Mouse (Mus musculus): ENCODE results near the gene Slc16a12.

The Slc16a12 gene

GRCm38 (mm10) chr19:34726254-34726962, 20.7 kb downstream of the Slc16a12 start:
- peak; percentile 28 for DNase-seq

- DNase-seq = no peak
Observed at GRCm38 (mm10) chr19:34725418-34725817, 21.7 kb downstream of the Slc16a12 start.

- DNase-seq = no peak
Observed at GRCm38 (mm10) chr19:34724598-34724997, 22.5 kb downstream of the Slc16a12 start.

DNA sequence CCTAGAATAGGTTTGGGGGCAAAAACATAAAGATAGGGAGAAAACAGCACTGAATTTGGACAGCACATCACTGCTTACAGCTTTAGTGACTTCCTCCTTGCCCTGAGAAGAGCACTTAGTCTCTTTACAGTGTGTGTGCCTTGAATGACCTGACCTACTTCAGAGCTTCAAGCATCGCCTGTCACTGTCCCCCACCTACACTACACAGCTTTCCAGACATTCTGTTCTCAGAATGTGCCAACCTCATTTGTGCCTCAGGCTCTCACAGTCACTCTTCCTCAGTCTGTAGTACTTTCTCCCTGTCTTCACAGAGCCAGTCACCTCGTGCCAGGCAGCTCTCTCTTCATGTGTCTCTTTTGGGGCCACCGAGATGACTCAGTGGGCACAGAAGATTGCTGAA, 24.5 kb downstream of the Slc16a12 start:
- DNase-seq = no peak

- no peak for DNase-seq
Observed at GRCm38 (mm10) chr19:34720130-34720529, 27.0 kb downstream of the Slc16a12 start.

DNA sequence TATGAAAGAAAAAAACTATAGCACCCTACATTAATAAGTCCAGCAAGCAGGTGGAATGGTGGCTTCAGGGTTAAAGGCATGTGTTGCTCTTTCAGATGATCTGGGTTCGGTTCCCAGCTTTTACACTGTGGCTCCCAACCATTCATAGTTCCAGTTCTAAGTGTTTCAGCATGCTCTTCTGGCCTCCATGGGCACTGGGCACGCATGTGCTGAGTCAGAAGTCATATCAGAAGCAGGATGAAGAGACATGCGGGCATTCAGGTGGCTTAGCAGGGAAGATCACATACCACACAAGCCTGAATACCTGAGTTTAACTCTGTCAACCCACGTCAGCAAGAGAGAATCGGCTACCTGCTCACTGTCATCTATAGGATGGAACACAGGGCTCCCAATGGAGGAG, 28.1 kb downstream of the Slc16a12 start:
- DNase-seq = no peak

GRCm38 (mm10) chr19:34718478-34718877, 28.6 kb downstream of the Slc16a12 start:
- no peak for DNase-seq

DNA sequence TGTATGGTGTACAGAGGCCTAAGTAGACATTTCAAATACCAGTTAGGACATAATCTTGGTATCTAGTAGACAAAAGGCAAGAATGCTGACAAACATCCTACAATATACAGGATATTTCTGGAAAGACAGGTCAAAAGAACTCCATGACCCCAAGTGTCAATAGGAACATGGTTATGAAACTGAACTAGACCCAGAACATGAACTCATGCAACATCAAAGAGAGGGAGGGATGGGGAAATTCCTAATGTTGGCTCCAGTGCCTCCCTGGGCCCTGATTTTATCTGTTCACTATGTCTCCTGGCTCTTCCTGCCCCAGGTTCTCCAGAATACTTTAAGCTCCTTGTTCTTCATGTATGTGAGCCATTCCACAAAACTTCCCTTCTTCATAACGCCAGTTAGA, 31.2 kb downstream of the Slc16a12 start:
- DNase-seq = no peak

- no peak for DNase-seq
Observed at GRCm38 (mm10) chr19:34714250-34714666, 32.8 kb downstream of the Slc16a12 start.

DNA sequence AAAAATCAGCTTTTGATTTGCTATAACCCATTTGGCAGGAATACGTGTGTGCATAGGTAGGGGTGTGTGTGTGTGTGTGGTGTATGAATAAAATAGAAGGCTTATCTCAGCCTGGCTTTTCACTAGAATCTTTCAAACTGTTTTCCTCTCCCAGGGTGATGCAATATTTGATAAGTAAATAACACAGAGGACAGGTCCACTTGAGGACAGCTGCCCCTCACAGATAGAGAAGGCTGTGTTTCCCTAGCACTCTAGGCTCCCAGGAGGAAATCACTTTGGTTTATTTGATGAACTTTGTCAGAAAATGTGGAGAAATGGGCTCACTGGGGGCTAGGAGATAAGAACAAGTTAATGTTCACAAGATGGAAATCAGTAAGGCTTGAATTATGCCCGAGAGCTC, 35.0 kb downstream of the Slc16a12 start:
- DNase-seq = no peak

DNA sequence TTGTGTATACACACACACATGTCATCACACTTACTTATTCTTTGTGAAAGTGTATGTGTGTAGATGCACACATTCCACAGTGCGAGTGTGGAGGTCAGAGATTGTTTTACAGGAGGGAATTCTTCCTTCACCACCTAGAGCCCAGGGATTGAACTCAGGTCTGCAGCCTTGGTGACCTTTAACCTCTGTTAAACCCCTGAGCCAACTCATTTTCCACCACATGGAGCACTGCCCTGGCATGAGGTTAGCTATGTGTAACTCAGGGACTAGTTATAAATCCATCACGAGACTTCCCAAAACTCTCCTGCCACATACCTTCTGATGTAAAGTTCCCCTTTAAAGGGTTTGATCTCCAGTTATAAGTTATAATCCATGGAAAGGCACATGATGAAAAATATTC, 38.9 kb downstream of the Slc16a12 start:
- DNase-seq = no peak

- DNase-seq = no peak
Observed at GRCm38 (mm10) chr19:34707571-34707970, 39.5 kb downstream of the Slc16a12 start.

- DNase-seq = no peak
Observed at GRCm38 (mm10) chr19:34706261-34706660, 40.8 kb downstream of the Slc16a12 start.

- no peak for DNase-seq
Observed at GRCm38 (mm10) chr19:34705141-34705540, 41.9 kb downstream of the Slc16a12 start.

- DNase-seq = no peak
Observed at GRCm38 (mm10) chr19:34699300-34699699, 47.8 kb downstream of the Slc16a12 start.

GRCm38 (mm10) chr19:34698852-34699251, 48.2 kb downstream of the Slc16a12 start:
- DNase-seq = no peak

DNA sequence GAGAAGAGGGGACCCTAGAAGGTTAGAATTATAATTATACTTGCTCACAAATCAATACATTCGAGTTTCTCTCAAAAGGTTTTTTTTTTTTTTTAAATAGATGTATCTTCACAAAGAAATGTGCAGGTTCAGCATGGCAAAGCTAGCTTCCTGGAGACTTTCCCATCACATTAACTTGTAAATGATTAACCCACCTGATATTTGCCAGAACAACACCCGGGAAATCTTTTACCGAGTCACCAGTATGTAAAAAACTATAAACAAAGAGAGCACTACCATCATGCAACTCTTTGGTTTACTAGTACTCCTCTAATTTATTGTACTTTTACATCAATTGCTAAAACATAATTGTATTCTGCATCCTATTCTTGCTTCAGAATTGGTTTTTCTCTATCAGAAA, 48.7 kb downstream of the Slc16a12 start:
- DNase-seq = no peak

DNA sequence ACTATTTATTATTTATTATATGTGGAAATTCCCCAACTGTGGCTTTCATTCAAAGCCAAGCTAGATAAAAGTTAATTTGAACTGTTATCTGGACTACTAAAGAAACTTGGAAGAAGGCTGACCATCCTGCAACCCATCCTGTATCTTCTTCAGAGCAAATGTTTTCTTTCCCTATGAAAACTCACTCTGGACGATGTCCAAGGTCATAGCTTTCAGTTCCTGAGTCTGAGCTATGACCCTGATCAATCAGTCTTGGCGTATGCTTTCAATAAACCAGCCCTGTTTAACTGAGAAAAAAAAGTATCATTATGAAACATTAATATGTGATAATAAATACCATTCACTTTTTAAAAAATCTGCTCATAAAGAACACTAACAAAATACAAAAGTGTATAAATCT, 49.6 kb downstream of the Slc16a12 start:
- no peak for DNase-seq

DNA sequence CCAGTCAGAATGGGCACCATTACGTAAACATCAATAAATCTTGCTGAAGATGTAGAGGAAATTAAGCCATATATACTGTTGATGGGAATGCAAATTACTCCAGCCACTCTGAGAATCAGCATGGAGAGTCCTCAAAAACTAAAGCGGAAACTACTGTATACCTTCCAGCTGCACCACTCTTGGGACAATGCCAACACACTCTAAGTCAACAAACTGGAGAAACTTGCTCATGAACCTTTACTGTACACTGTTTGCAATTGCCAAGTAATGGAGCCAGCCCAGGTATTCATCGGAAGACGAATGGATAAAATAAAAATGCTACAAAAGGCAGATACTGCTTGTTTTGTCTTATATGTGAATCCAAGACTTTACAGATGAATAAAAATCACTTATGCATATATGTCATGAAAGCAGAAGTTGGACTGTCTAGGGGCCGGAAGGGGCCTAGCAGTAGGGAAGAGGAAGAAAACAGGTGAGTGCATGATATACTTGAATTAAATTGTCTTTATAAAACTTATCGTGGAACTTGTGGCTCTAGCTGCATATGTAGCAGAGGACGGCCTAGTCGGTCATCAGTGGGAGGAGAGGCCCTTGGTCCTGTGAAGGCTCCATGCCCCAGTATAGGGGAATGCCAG, 50.6 kb downstream of the Slc16a12 start:
- no peak for DNase-seq

DNA sequence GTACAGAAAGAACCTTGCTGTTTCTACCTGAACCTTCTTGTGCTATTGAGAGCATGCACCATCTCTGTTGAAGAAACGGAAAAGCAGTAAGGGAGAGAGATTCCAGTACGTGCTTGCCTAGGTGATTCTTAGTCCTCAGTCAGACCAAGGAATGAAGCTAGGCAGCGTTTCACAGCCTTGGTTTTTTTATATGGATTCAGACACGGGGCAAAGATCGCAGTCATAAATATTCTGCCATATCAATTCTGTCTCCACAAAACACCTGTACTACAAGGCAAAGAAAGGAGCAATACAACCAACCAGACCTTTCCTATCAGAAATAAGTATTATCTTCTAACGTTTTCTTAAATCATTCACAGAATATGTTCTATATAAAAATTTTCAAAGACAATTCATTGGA, 55.7 kb downstream of the Slc16a12 start:
- DNase-seq = no peak

- DNase-seq = no peak
Observed at GRCm38 (mm10) chr19:34685530-34685929, 61.6 kb downstream of the Slc16a12 start.

DNA sequence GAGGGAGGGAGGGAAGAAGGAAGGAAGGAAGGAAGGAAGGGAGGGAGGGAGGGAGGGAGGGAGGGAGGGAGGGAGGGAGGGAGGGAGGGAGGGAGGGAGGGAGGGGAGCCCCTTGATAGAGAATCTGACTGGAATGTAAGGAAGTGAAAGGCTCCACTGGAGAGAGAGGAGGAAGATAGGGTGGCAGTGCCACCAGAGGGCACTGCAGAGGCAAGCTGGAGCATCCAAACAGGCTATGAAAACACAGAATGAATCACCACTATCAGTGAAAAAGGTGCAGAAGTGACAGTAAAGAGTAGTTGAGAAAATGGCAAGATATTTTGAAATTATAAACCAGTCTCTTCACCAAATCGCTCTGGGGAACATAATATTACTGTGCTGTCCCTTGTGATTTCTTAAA, 62.2 kb downstream of the Slc16a12 start:
- peak; percentile 30 for DNase-seq

- DNase-seq = no peak
Observed at GRCm38 (mm10) chr19:34678428-34678827, 68.7 kb downstream of the Slc16a12 start.

- DNase-seq = no peak
Observed at GRCm38 (mm10) chr19:34673476-34673875, 73.6 kb downstream of the Slc16a12 start.

DNA sequence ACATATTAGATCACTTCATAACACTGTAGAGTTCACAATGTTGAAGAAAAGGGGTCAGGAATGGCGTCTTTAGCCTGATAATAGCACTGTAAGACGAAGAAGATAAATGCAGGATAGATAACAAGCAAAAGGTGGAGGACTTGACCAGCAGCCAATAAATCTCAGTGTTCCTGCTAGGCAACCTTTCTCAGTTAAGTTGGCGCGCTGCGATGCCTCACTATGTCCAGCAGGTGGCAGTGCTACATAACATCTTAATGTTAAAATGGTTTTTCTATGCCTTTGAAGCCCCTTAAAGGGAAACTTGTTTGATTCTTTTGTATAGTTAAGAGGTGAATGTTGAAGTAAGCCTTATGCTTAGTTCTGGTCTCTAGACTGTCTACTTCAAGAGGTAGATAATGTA, 81.0 kb downstream of the Slc16a12 start:
- peak; percentile 73 for DNase-seq
